Mouse (Mus musculus): ENCODE measurements around the gene Clhc1.
A peak's percentile ranks its signal among the peaks of the same experiment; 100 is the strongest.

DNA sequence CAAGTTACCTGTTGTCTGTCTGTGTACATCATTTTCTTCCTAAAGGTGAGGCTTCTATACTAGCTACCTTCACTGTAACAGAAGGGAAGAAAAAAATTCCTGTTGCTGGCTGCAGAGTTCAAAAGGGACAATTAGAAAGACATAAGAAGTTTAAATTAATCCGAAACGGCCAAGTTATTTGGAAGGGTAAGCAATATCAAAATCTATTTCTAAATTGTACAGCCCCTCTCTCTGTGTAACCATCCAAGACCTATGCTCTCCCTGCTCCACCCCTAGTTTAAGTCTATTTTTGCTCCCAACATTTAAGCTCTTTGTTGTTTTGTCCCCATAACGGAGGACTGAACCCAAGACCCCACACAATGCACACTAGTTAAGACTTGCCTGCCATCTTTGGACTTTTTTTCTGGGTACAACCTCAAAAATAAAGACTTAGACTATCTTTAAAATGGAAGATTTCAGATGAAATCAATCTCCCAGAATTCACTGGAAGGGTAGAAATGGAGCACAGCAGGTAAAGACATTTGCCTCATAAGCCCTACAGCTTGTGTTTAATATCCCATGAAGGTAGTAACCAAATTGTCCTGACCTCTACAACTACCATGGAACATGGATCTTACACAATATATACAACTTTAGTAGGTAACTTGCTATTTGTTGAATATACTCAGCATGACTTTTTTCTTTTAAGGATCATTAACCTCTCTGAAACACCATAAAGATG is 3.4 kb upstream of the Clhc1 start:
- TF ChIP-seq POLR2A (IDR thresholded peaks at IDR 0.05; ENCODE audit: low read depth, low read length) = peak; percentile 31; the same call in 1 of the 2 replicates
- TF ChIP-seq ELF1 (IDR thresholded peaks at IDR 0.05; ENCODE audit: low read depth, low read length) = no peak
- no peak for TF ChIP-seq MXI1 (IDR thresholded peaks at IDR 0.05; ENCODE audit: low read depth, low read length)
- no peak for TF ChIP-seq USF2 (conservative IDR thresholded peaks at IDR 0.05; ENCODE audit: low read depth, low read length)
- no peak for TF ChIP-seq GABPA (IDR thresholded peaks at IDR 0.05; ENCODE audit: insufficient replicate concordance, low read depth, low read length)
- TF ChIP-seq ZNF384 (IDR thresholded peaks at IDR 0.05; ENCODE audit: low read depth, low read length) = no peak
- no peak for TF ChIP-seq EP300 (IDR thresholded peaks at IDR 0.05; ENCODE audit: low read length)
- peak; percentile 65 for TF ChIP-seq SIN3A (IDR thresholded peaks at IDR 0.05; ENCODE audit: low read length)
- TF ChIP-seq MEF2A (IDR thresholded peaks at IDR 0.05; ENCODE audit: borderline replicate concordance, low read depth, low read length) = no peak
- TF ChIP-seq CTCF (conservative IDR thresholded peaks at IDR 0.05 in 1 of 2, IDR thresholded peaks at IDR 0.05 in 1 of 2; ENCODE audit: low read depth in 2 of 2, low read length in 2 of 2) = no peak
- TF ChIP-seq E2F4 (IDR thresholded peaks at IDR 0.05; ENCODE audit: insufficient replicate concordance, low read depth, low read length) = no peak
